ENCODE assay signal across 9 mouse cellular contexts in the genomic region with DNA sequence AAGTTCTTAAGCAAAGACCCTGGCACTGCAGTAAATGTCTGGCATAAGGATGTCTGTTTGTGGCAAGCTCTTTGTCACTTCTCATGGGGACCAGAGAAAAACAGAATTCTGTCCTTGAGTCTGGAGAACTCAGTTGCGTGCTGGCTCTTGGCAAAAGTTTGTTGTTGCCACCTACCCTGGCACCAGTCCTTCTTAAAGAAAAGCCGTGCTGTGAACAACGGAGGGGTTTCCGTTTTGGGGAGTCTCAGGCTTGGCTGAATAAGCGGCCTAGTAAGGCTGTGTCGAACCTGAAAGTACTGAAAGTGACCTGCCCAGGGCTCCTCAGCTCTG. TPM values are rescaled to one million over a fixed set of nuclear protein-coding genes. Genes with fewer than 3 reads are reported as not detected.
A peak's percentile ranks its signal among the peaks of the same experiment; 100 is the strongest.
DNase-seq lines count a peak whose midpoint lies in the region; ATAC-seq lines count a peak whose summit lies in the region.
"Had no signal": no experiment of that assay in that cellular context is flagged by ENCODE, and none has a peak within 500 bp of the region (broad histone marks: within the 10 kb centered on the region; RNA-seq: fewer than 3 reads in every experiment).

No protein-coding gene starts in this region.

- no peaks in the 10 kb centered on the region for H3K27me3 ChIP-seq in heart, embryonic 12.5 days (replicated peaks)
- H3K27me3 ChIP-seq in neural tube, embryonic 11.5 days (ENCODE audit: control insufficient read depth, insufficient read depth, low read length): no peaks in the 10 kb centered on the region
- H3K27me3 ChIP-seq in limb, embryonic 13.5 days: no peaks in the 10 kb centered on the region

- 20% methylated on average over 6 of the region's 6 CpGs for WGBS in heart, embryonic 12.5 days
- 19% methylated on average over 6 of the region's 6 CpGs for WGBS in neural tube, embryonic 11.5 days
- 28% methylated on average over 6 of the region's 6 CpGs for WGBS in limb, embryonic 13.5 days

- H3K4me1 ChIP-seq in heart, embryonic 12.5 days (replicated peaks): peaks cover 78% of the 10 kb centered on the region
- peaks cover 48% of the 10 kb centered on the region for H3K4me1 ChIP-seq in neural tube, embryonic 11.5 days (ENCODE audit: control insufficient read depth, insufficient read depth, low read length)
- H3K4me1 ChIP-seq in limb, embryonic 13.5 days: peaks cover 81% of the 10 kb centered on the region

- no peaks in the 10 kb centered on the region for H3K36me3 ChIP-seq in heart, embryonic 12.5 days
- H3K36me3 ChIP-seq in neural tube, embryonic 11.5 days (ENCODE audit: control insufficient read depth, insufficient read depth, low read length): no peaks in the 10 kb centered on the region
- H3K36me3 ChIP-seq in limb, embryonic 13.5 days: no peaks in the 10 kb centered on the region

- H3K9me3 ChIP-seq in heart, embryonic 12.5 days (replicated peaks): no peaks in the 10 kb centered on the region
- H3K9me3 ChIP-seq in neural tube, embryonic 11.5 days (ENCODE audit: control insufficient read depth, low read length): no peaks in the 10 kb centered on the region
- H3K9me3 ChIP-seq in limb, embryonic 13.5 days: no peaks in the 10 kb centered on the region

- H3K4me3 ChIP-seq in heart, embryonic 12.5 days: no peak overlapping the region
- H3K4me3 ChIP-seq in neural tube, embryonic 11.5 days (ENCODE audit: low read depth, low read length): no peak overlapping the region
- no peak overlapping the region for H3K4me3 ChIP-seq in limb, embryonic 13.5 days

- ATAC-seq in heart, embryonic 12.5 days (ENCODE audit: insufficient number of reproducible peaks, low FRiP score): no peak
- no peak for ATAC-seq in neural tube, embryonic 11.5 days (ENCODE audit: insufficient read depth, low FRiP score, low TSS enrichment)
- ATAC-seq in limb, embryonic 13.5 days (ENCODE audit: low FRiP score, low read depth): no peak

- no peak overlapping the region for H3K4me2 ChIP-seq in heart, embryonic 12.5 days
- H3K4me2 ChIP-seq in neural tube, embryonic 11.5 days (ENCODE audit: low read depth): no peak overlapping the region
- no peak overlapping the region for H3K4me2 ChIP-seq in limb, embryonic 13.5 days (replicated peaks)

- peak overlapping the region; percentile 97 for H3K27ac ChIP-seq in heart, embryonic 12.5 days (ENCODE audit: poor library complexity, severe bottlenecking)
- peak overlapping the region; percentile 82 for H3K27ac ChIP-seq in neural tube, embryonic 11.5 days (ENCODE audit: low read depth, low read length)
- peak overlapping the region; percentile 91 for H3K27ac ChIP-seq in limb, embryonic 13.5 days

- H3K9ac ChIP-seq in heart, embryonic 12.5 days: peak overlapping the region; percentile 67
- H3K9ac ChIP-seq in neural tube, embryonic 11.5 days (ENCODE audit: low read length): no peak overlapping the region
- H3K9ac ChIP-seq in limb, embryonic 13.5 days: no peak overlapping the region

- no peak for DNase-seq in heart, adult 11 months
- no peak for DNase-seq in neural tube, embryonic 11.5 days (ENCODE audit: low spot score)
- no peak for DNase-seq in neural tube, embryonic 10.5 days (ENCODE audit: extremely low spot score, low spot score)
- DNase-seq in urinary bladder, postnatal 4 days (ENCODE audit: low spot score in 2 of 2): no peak
- DNase-seq in cerebellum, adult 9-11 months: no peak
- no peak for DNase-seq in urinary bladder, adult 2 months (ENCODE audit: low spot score)
- DNase-seq: lung, postnatal 14 days had no signal

RNA-seq across cellular contexts. Expression of gene Fignl1, which starts 24.0 kb away (rescaled TPM):
- polyA plus RNA-seq in heart, embryonic 12.5 days (2016; fragmentation: Nextera tagmentation; extraction: Ambion mirVana): 76.7 and 77.8 TPM in 2 replicates
- 71.6 and 76.6 TPM in 2 replicates for polyA plus RNA-seq in neural tube, embryonic 11.5 days (2014; fragmentation: Nextera tagmentation; extraction: Ambion mirVana)
- polyA plus RNA-seq in limb, embryonic 13.5 days (2015; fragmentation: Nextera tagmentation; extraction: Ambion mirVana): 53.9 and 57.4 TPM in 2 replicates
- 0.66 and 1.2 TPM in 2 replicates for polyA plus RNA-seq in urinary bladder, adult 2 months (2012; rRNA removed)

Comparison
In these comparisons a context has a peak if more than half of its experiments do, and no peak if none do; other contexts are left out.
1. RNA of gene Fignl1, which starts 24.0 kb away (polyA plus RNA-seq): 76.7 to 77.8 TPM in heart, embryonic 12.5 days, 71.6 to 76.6 TPM in neural tube, embryonic 11.5 days and 53.9 to 57.4 TPM in limb, embryonic 13.5 days; 0.66 to 1.2 TPM in urinary bladder, adult 2 months; every median in the first group is over 10 times any median in the second.
2. Peak in every context shown above with its lines, with median percentiles within 50 percentile points of each other: H3K27ac ChIP-seq.